Mouse (Mus musculus) midbrain, embryonic 16.5 days (tissue): ENCODE data around the gene Rps6kb2. TPM values are rescaled to one million over a fixed set of nuclear protein-coding genes. Genes with fewer than 3 reads are reported as not detected.
A peak's percentile ranks its signal among the peaks of the same experiment; 100 is the strongest.

Experiments used
- ATAC-seq: fragments of 200-750 bp; cut with Nextera tagmentation; 2 replicates; pipeline ENCODE4 v1.8.0; 2017; ENCODE audit warnings: moderate TSS enrichment
- H3K27ac ChIP-seq: fragments of 300-500 bp; sonication (generic); 2 replicates; pipeline ENCODE4 v1.5.1; 2014; ENCODE audit warnings: mild to moderate bottlenecking, low read length, mixed read lengths
- H3K27me3 ChIP-seq: fragments of 300-500 bp; sonication (generic); 2 replicates; pipeline ENCODE4 v1.6.1; 2014; ENCODE audit warnings: low read depth, low read length, mixed read lengths; ENCODE audit not compliant: control insufficient read depth, insufficient read depth
- H3K36me3 ChIP-seq: fragments of 300-500 bp; sonication (generic); 2 replicates; pipeline ENCODE4 v1.6.1; 2014; ENCODE audit warnings: mild to moderate bottlenecking, low read length, moderate library complexity, mixed read lengths; ENCODE audit not compliant: control insufficient read depth, insufficient read depth
- H3K4me1 ChIP-seq: fragments of 300-500 bp; sonication (generic); 2 replicates; pipeline ENCODE4 v1.6.1; 2014; ENCODE audit warnings: mild to moderate bottlenecking, low read length, mixed read lengths; ENCODE audit not compliant: control insufficient read depth, insufficient read depth
- H3K4me2 ChIP-seq: fragments of 300-500 bp; sonication (generic); 2 replicates; pipeline ENCODE4 v1.6.1; 2014; ENCODE audit warnings: mild to moderate bottlenecking, low read length, mixed read lengths
- H3K4me3 ChIP-seq: fragments of 300-500 bp; sonication (generic); 2 replicates; pipeline ENCODE4 v1.5.1; 2014; ENCODE audit warnings: low read depth, mild to moderate bottlenecking, low read length, moderate library complexity, mixed read lengths
- H3K9ac ChIP-seq: fragments of 300-500 bp; sonication (generic); 2 replicates; pipeline ENCODE4 v1.6.1; 2014; ENCODE audit warnings: low read depth, low read length, mixed read lengths
- H3K9me3 ChIP-seq: fragments of 300-500 bp; sonication (generic); replicated peaks from 2 replicates; pipeline ENCODE4 v1.6.1; 2014; ENCODE audit warnings: mild to moderate bottlenecking, low read length, mixed read lengths; ENCODE audit not compliant: control insufficient read depth, poor library complexity, severe bottlenecking
- WGBS: fragments of 180-500 bp; shearing (Covaris S2); extraction: QIAGEN DNeasy Blood & Tissue Kit; methylation state at CpG from one replicate; pipeline ENCODE4 v1.1.7; 2014; 5-methylcytosine and 5-hydroxymethylcytosine counted together
- polyA plus RNA-seq: library from polyadenylated mRNA; unstranded; fragments of >200 nt; fragmentation: Nextera tagmentation; extraction: Ambion mirVana; gene quantifications from 2 replicates; pipeline ENCODE4 v1.2.1, GENCODE M21; 2015

The Rps6kb2 gene
- polyA plus RNA-seq, 1 experiment from 2014 or later = 58.0 TPM

- H3K27ac ChIP-seq = peak overlapping the region; percentile 72
- peaks cover 2% of the 10 kb centered on the region; the same call in 1 of the 2 replicates for H3K36me3 ChIP-seq
- H3K4me3 ChIP-seq = peak overlapping the region; percentile 92
- peak; percentile 6 for ATAC-seq
- peaks cover 15% of the 10 kb centered on the region for H3K4me1 ChIP-seq
- H3K9me3 ChIP-seq = no peaks in the 10 kb centered on the region
- peak overlapping the region; percentile 96 for H3K9ac ChIP-seq
- H3K27me3 ChIP-seq = no peaks in the 10 kb centered on the region
- 29% methylated on average over 9 of the region's 9 CpGs for WGBS
- peak overlapping the region; percentile 96 for H3K4me2 ChIP-seq
Observed at GRCm38 (mm10) chr19:4147782-4148490, 15.2 kb downstream of the Rps6kb2 start.

DNA sequence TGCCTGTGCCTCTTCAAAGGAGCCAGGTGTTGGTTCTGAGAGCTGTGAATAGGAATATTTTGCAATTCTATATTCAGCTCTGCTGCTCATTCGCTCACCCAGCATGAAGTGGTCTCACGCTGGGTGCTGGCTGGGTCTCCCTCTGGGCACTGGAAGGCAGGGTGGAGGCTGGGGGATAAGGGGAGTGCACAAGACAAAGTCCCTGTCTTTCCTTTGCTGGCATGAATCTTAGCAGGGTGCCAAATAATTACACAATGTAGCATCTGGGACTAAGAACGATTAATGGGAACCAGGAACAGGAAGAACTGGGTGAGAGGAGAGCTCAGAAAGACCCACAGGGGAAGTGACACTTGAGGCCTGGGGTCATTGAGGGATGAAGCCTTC lies 16.1 kb downstream of the Rps6kb2 start:
- Histone ChIP-seq H3K9me3 (no peaks in the 10 kb centered on the region), H3K9ac (no peak overlapping the region), H3K4me3 (no peak overlapping the region), H3K36me3 (peaks cover 2% of the 10 kb centered on the region; the same call in 1 of the 2 replicates), H3K27me3 (no peaks in the 10 kb centered on the region), H3K4me1 (peaks cover 15% of the 10 kb centered on the region), H3K4me2 (no peak overlapping the region), H3K27ac (no peak overlapping the region)
- ATAC-seq = no peak
- WGBS = 30% methylated on average over 3 of the region's 3 CpGs

- H3K36me3 ChIP-seq = peaks cover 2% of the 10 kb centered on the region; the same call in 1 of the 2 replicates
- H3K27me3 ChIP-seq = no peaks in the 10 kb centered on the region
- whole genome bisulfite sequencing = 63% methylated on average over 12 of the region's 12 CpGs
- H3K4me1 ChIP-seq = peaks cover 15% of the 10 kb centered on the region
- no peak overlapping the region for H3K4me2 ChIP-seq
- no peak overlapping the region for H3K9ac ChIP-seq
- no peak for ATAC-seq
- no peak overlapping the region for H3K4me3 ChIP-seq
- no peaks in the 10 kb centered on the region for H3K9me3 ChIP-seq
- no peak overlapping the region for H3K27ac ChIP-seq
Observed at GRCm38 (mm10) chr19:4146366-4147021, 16.7 kb downstream of the Rps6kb2 start.

DNA sequence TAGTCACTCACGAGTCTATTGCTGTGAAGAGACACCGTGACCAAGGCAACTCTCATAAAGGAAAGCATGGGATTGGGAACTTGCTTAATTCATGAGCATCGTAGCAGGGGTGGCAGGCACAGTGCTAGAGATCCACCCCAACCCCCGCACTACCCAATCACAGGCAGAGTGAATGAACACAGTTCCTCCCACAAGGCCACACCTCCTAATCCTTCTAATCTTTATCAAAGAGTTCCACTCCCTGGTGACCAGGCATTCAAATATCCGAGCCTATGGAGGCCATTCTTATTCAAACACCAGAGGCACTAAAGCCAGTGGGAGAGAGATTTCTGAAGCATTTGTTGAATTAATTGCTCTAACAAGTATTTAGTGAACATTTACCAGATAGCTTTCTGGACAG lies 17.2 kb downstream of the Rps6kb2 start:
- ATAC-seq = no peak
- Histone ChIP-seq H3K4me2 (no peak overlapping the region), H3K4me3 (no peak overlapping the region), H3K27me3 (no peaks in the 10 kb centered on the region), H3K4me1 (peaks cover 15% of the 10 kb centered on the region), H3K27ac (no peak overlapping the region), H3K36me3 (peaks cover 2% of the 10 kb centered on the region; the same call in 1 of the 2 replicates), H3K9me3 (no peaks in the 10 kb centered on the region), H3K9ac (no peak overlapping the region)
- 82% methylated on average over 5 of the region's 5 CpGs for WGBS

DNA sequence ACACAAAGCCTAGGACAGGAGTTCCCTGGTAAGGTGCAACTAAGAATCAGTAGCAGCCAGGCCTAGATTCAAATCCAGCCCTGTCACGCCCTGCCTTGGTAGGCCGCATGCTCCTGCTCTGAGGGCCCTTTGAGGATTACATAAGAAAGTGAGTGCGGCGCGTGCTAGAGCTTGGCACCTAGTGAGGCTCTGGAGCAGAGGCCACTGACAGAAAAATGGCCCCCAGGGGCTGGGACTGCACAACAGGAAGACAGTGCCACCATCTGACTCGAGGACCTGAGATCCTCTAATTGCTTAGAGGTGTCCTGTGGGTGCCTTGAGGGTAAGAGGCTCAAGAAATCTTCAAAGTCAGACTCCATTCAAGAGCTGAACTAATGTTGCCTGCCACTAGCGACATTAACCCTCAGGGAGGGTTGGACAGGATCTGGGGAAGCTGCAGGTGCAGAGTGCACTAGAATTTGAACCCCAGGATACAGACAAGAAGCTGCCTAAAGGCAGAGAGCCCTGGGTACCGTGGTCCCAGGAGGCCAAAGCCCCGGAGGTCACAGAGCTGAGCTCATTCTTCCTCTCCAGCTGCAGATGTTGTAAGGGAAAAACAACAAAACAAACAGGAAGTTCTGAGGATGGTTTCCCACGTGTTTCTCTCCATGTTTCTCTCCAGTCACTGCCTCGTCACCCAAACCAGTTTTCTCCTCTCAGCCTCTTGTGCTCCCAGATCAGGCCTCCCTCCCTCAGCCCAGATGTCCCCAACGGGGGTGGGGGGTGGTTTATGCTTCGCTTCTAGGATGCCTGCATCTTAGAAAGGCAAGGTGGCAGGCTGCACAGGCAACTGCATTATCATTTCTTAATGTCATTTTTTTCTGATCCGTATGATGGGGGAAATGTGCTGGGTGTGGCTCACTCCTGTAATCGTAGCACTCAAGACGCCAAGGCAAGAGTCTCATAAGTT lies 18.3 kb downstream of the Rps6kb2 start:
- peaks cover 15% of the 10 kb centered on the region for H3K4me1 ChIP-seq
- no peaks in the 10 kb centered on the region for H3K27me3 ChIP-seq
- no peak for ATAC-seq
- H3K4me3 ChIP-seq = no peak overlapping the region
- no peaks in the 10 kb centered on the region for H3K9me3 ChIP-seq
- no peak overlapping the region for H3K9ac ChIP-seq
- no peaks in the 10 kb centered on the region for H3K36me3 ChIP-seq
- no peak overlapping the region for H3K4me2 ChIP-seq
- WGBS = 86% methylated on average over 16 of the region's 16 CpGs
- H3K27ac ChIP-seq = no peak overlapping the region

GRCm38 (mm10) chr19:4143759-4144268 lies 19.3 kb downstream of the Rps6kb2 start, which contains the start of gene Cabp4:
Gene Cabp4 (minus strand): TSS chr19:4144033.
- no peak for ATAC-seq
- WGBS = 86% methylated on average over 7 of the region's 7 CpGs
- no peaks in the 10 kb centered on the region for H3K36me3 ChIP-seq

GRCm38 (mm10) chr19:4142416-4143173 lies 20.6 kb downstream of the Rps6kb2 start:
- H3K36me3 ChIP-seq = no peaks in the 10 kb centered on the region
- 90% methylated on average over 18 of the region's 18 CpGs for WGBS
- no peak overlapping the region for H3K27ac ChIP-seq
- ATAC-seq = no peak
- no peak overlapping the region for H3K4me2 ChIP-seq
- H3K9ac ChIP-seq = no peak overlapping the region
- H3K9me3 ChIP-seq = no peaks in the 10 kb centered on the region
- H3K27me3 ChIP-seq = no peaks in the 10 kb centered on the region
- H3K4me1 ChIP-seq = no peaks in the 10 kb centered on the region; the same call in 1 of the 2 replicates
- no peak overlapping the region for H3K4me3 ChIP-seq

More at GRCm38 (mm10) chr19:4143759-4144268, 19.3 kb downstream of the Rps6kb2 start, which contains the start of gene Cabp4:
- H3K9me3 ChIP-seq = no peaks in the 10 kb centered on the region
- no peak within 1 kb of the TSS for H3K27ac ChIP-seq
- H3K9ac ChIP-seq = no peak within 1 kb of the TSS
- H3K4me2 ChIP-seq = no peak within 1 kb of the TSS
- no peak within 1 kb of the TSS for H3K4me3 ChIP-seq
- H3K4me1 ChIP-seq = peaks cover 5% of the 10 kb centered on the region; the same call in 1 of the 2 replicates
- H3K27me3 ChIP-seq = no peaks in the 10 kb centered on the region

DNA sequence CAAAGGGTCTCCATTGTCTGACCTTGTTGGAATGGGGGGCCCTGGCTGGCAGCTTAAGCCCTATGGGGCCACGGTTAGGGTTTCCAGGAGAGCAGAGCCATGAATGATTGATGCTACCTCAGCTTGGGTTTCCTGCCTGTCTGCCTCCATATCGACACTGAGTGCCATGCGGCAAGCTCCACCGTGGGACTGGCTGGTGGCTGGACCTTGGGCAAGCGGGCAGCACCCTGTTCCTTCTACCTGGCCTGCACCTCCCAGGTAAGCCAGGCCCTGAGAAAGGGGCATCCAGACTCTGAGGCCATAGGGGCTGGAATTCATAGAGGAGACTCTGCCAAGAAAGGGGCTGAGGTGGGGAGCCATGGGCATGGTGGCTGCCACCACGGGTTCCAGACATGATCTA lies 23.0 kb downstream of the Rps6kb2 start:
- H3K4me2 ChIP-seq = no peak overlapping the region
- no peak overlapping the region for H3K4me3 ChIP-seq
- no peaks in the 10 kb centered on the region; the same call in 1 of the 2 replicates for H3K4me1 ChIP-seq
- H3K9me3 ChIP-seq = no peaks in the 10 kb centered on the region
- no peaks in the 10 kb centered on the region for H3K36me3 ChIP-seq
- H3K9ac ChIP-seq = no peak overlapping the region
- no peak for ATAC-seq
- 90% methylated on average over 6 of the region's 6 CpGs for WGBS
- no peaks in the 10 kb centered on the region for H3K27me3 ChIP-seq
- no peak overlapping the region for H3K27ac ChIP-seq
